Mouse (Mus musculus): ENCODE data around the gene Pea15a.
"Not testable (repeated sequence)": the region's sequence is repeated elsewhere in the genome, so short reads cannot be mapped to it uniquely, and the experiment has no call there.

Pea15a gene

GRCm38 (mm10) chr1:172206141-172206917 lies at the start of gene Pea15a:
Gene Pea15a, minus strand, starts transcription at chr1:172206804.
- in situ Hi-C loops (cut with MboI, MseI) = no loop called here

- in situ Hi-C loops (cut with MboI, MseI) = no loop called here
Observed at GRCm38 (mm10) chr1:172247679-172248078, 41.1 kb upstream of the Pea15a start.

- in situ Hi-C loops (cut with MboI, MseI) = no loop called here
Observed at GRCm38 (mm10) chr1:172247216-172247615, 40.6 kb upstream of the Pea15a start.

- in situ Hi-C loops (cut with MboI, MseI) = not testable (repeated sequence)
Observed at GRCm38 (mm10) chr1:172244645-172245044, 38.0 kb upstream of the Pea15a start.

GRCm38 (mm10) chr1:172243547-172244205 lies 37.1 kb upstream of the Pea15a start:
- in situ Hi-C loops (cut with MboI, MseI) = no loop called here

- in situ Hi-C loops (cut with MboI, MseI) = no loop called here
Observed at GRCm38 (mm10) chr1:172242401-172242800, 35.8 kb upstream of the Pea15a start.

GRCm38 (mm10) chr1:172240945-172241708 lies 34.5 kb upstream of the Pea15a start:
- in situ Hi-C loops (cut with MboI, MseI) = no loop called here

GRCm38 (mm10) chr1:172229215-172229614 lies 22.6 kb upstream of the Pea15a start:
- in situ Hi-C loops (cut with MboI, MseI) = no loop called here

- in situ Hi-C loops (cut with MboI, MseI) = no loop called here
Observed at GRCm38 (mm10) chr1:172228209-172228608, 21.6 kb upstream of the Pea15a start.

GRCm38 (mm10) chr1:172221297-172222063 lies 14.9 kb upstream of the Pea15a start:
- in situ Hi-C loops (cut with MboI, MseI) = no loop called here

GRCm38 (mm10) chr1:172220414-172220813 lies 13.8 kb upstream of the Pea15a start:
- in situ Hi-C loops (cut with MboI, MseI) = no loop called here

- in situ Hi-C loops (cut with MboI, MseI) = loop anchor here (10.0 kb wide), 1 partner anchor 85 kb away; no protein-coding TSS in a partner anchor
Observed at GRCm38 (mm10) chr1:172219451-172220406, 13.1 kb upstream of the Pea15a start, which contains the start of gene Casq1. Gene Casq1, minus strand, starts transcription at chr1:172219868.

GRCm38 (mm10) chr1:172218164-172218910 lies 11.7 kb upstream of the Pea15a start:
- in situ Hi-C loops (cut with MboI, MseI) = loop anchor here (10.0 kb wide), 1 partner anchor 86 kb away; no protein-coding TSS in a partner anchor

GRCm38 (mm10) chr1:172217148-172217547 lies 10.5 kb upstream of the Pea15a start:
- in situ Hi-C loops (cut with MboI, MseI) = loop anchor here (10.0 kb wide), 1 partner anchor 88 kb away; no protein-coding TSS in a partner anchor

GRCm38 (mm10) chr1:172214748-172215147 lies 8.1 kb upstream of the Pea15a start:
- in situ Hi-C loops (cut with MboI, MseI) = loop anchor here (10.0 kb wide), 1 partner anchor 90 kb away; no protein-coding TSS in a partner anchor

- in situ Hi-C loops (cut with MboI, MseI) = loop anchor here (10.0 kb wide), 1 partner anchor 91 kb away; no protein-coding TSS in a partner anchor
Observed at GRCm38 (mm10) chr1:172213771-172214170, 7.2 kb upstream of the Pea15a start.

GRCm38 (mm10) chr1:172212776-172213175 lies 6.2 kb upstream of the Pea15a start:
- in situ Hi-C loops (cut with MboI, MseI) = loop anchor here (10.0 kb wide), 1 partner anchor 92 kb away; no protein-coding TSS in a partner anchor

GRCm38 (mm10) chr1:172207111-172207584 lies 544 bp upstream of the Pea15a start:
- in situ Hi-C loops (cut with MboI, MseI) = no loop called here

- in situ Hi-C loops (cut with MboI, MseI) = no loop called here
Observed at GRCm38 (mm10) chr1:172205741-172206087, 890 bp downstream of the Pea15a start.

Data from regulatory T cell (primary cell).